Mouse (Mus musculus) thymus, postnatal 10 days (tissue): ENCODE data around the gene Gm13539.
"Not testable (repeated sequence)": the region's sequence is repeated elsewhere in the genome, so short reads cannot be mapped to it uniquely, and the experiment has no call there.

Experiments used
- DNase-seq, 2 experiments: peaks; one replicate each; pipeline ENCODE4 v3.0.0; 2021; ENCODE audit warnings: low spot score in 2 of 2

Gm13539 gene

GRCm38 (mm10) chr2:25781957-25782356 lies at the start of gene Gm13539:
Gm13539 (plus strand) TSS chr2:25782257.
- DNase-seq = no peak

GRCm38 (mm10) chr2:25733199-25733930 lies 48.7 kb upstream of the Gm13539 start:
- DNase-seq = no peak

- not testable (repeated sequence) for DNase-seq
These were observed 45.3 kb upstream of the Gm13539 start, which contains the start of gene Obp2b for GRCm38 (mm10) chr2:25736709-25737108. Obp2b (plus strand) TSS chr2:25737009.

GRCm38 (mm10) chr2:25741671-25742070 lies 40.4 kb upstream of the Gm13539 start:
- no peak for DNase-seq

- no peak for DNase-seq
These were observed 27.9 kb upstream of the Gm13539 start for GRCm38 (mm10) chr2:25754201-25754600.

GRCm38 (mm10) chr2:25758064-25758625 lies 23.9 kb upstream of the Gm13539 start:
- DNase-seq = no peak

- DNase-seq = no peak
These were observed 16.8 kb upstream of the Gm13539 start, which contains the start of gene Lcn3 for GRCm38 (mm10) chr2:25765269-25765668. Lcn3 (plus strand) TSS chr2:25765569.

- DNase-seq = no peak
These were observed 14.3 kb upstream of the Gm13539 start for GRCm38 (mm10) chr2:25767764-25768163.

GRCm38 (mm10) chr2:25773507-25773906 lies 8.6 kb upstream of the Gm13539 start:
- no peak for DNase-seq

GRCm38 (mm10) chr2:25774640-25775039 lies 7.4 kb upstream of the Gm13539 start:
- DNase-seq = no peak

GRCm38 (mm10) chr2:25775991-25776390 lies 6.1 kb upstream of the Gm13539 start:
- no peak for DNase-seq

GRCm38 (mm10) chr2:25776717-25777116 lies 5.3 kb upstream of the Gm13539 start, which contains the start of gene Lcn11:
Lcn11 (plus strand) TSS chr2:25777017.
- DNase-seq = no peak

GRCm38 (mm10) chr2:25779076-25779475 lies 3.0 kb upstream of the Gm13539 start:
- DNase-seq = no peak

- no peak for DNase-seq
These were observed 1.1 kb upstream of the Gm13539 start for GRCm38 (mm10) chr2:25780921-25781320.

GRCm38 (mm10) chr2:25785573-25786322 lies 3.7 kb downstream of the Gm13539 start:
- no peak for DNase-seq

GRCm38 (mm10) chr2:25789092-25789491 lies 7.0 kb downstream of the Gm13539 start:
- no peak for DNase-seq

GRCm38 (mm10) chr2:25797635-25798034 lies 15.6 kb downstream of the Gm13539 start:
- no peak for DNase-seq

- no peak for DNase-seq
These were observed 16.0 kb downstream of the Gm13539 start for GRCm38 (mm10) chr2:25798065-25798464.

- no peak for DNase-seq
These were observed 29.7 kb downstream of the Gm13539 start for GRCm38 (mm10) chr2:25811711-25812110.

- no peak for DNase-seq
These were observed 31.3 kb downstream of the Gm13539 start for GRCm38 (mm10) chr2:25813364-25813763.

- not testable (repeated sequence) for DNase-seq
These were observed 33.7 kb downstream of the Gm13539 start, which contains the start of gene Glt6d1 for GRCm38 (mm10) chr2:25815748-25816147. Glt6d1 (minus strand) TSS chr2:25815848.

- DNase-seq = no peak
These were observed 40.7 kb downstream of the Gm13539 start, which contains the start of gene Lcn9 for GRCm38 (mm10) chr2:25822806-25823205. Lcn9 (plus strand) TSS chr2:25823153.
